Mouse (Mus musculus): ENCODE results near the gene Foxk1.

DNA sequence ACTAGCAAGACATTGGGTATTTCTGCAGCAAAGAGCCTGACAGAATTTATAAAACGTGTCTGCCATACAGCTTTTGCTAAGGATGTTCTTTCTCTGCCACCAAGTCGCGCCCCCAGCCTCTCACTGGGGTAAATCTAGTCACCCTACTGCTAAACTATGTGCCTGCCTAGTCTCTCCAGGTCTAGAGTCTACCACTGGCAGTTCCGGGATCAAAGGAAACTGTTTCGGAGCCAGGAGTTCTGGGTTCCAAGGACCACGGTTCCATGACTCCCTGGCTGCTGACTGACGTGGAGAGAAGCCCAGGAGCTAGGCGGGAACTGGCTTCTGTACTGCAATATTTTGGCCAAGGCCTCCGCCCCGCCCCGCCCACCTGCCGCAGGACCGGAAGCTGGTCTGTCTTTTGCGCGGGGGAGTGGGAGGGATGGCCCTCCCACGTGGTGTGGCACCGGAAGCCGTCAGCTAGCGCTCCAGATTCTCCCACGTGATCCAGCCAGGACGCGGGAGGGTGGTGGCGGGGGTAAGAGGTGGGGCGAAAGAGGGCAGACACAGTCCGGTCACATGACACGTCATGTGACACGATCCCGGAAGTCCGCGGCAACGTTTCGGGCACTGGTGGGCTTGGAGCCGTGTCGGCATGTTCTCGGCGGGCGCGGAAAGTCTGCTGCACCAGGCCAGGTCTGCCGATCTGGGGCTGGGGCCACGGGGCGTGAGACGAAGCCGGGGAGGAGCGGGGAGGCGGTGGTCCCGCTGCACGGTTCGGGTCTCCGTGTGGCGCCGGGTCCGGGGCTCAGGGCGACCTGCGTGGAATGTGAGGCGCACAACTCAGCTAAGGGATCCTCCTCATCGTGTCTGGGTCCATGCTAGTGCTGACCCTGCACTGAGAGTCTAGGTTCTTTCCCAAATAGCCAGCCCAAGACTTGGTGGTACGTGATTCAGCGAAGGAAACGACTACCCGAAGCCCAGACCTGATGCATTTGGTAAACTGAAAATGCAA, 62.5 kb downstream of the Foxk1 start, which contains the start of gene Ap5z1:
- TF ChIP-seq POLR2A (IDR thresholded peaks at IDR 0.05; ENCODE audit: insufficient read depth, low read depth, low read length): peak; percentile 79
- TF ChIP-seq EP300 (IDR thresholded peaks at IDR 0.05; ENCODE audit: insufficient read depth, low read depth, low read length): peak; percentile 46; the same call in 1 of the 2 replicates

Data from heart, adult 2 months (tissue).